Mouse (Mus musculus) cerebellum, adult 18-20 months (tissue): ENCODE measurements around the gene Tmpo.
"Not testable (repeated sequence)": the region's sequence is repeated elsewhere in the genome, so short reads cannot be mapped to it uniquely, and the experiment has no call there.

ENCODE experiments used
- DNase-seq, 2 experiments: peaks; one replicate each; pipeline ENCODE4 v3.0.0; 2021

Tmpo gene

DNA sequence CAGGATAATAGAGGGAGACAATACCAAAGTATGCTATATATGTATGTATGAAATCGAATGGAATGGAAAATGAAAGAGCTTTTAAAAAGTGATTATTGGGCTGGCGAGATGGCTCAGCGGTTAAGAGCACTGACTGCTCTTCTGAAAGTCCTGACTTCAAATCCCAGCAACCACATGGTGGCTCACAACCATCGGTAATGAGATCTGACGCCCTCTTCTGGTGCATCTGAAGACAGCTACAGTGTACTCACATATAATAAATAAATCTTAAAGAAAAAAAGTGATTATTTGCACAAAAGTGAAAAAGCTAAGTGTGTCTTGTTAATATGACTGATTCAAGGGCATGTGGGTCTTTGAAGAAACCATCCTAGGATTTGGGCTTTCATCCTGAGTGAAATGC is 3.8 kb upstream of the Tmpo start:
- not testable (repeated sequence) for DNase-seq

- DNase-seq = peak; percentile 60 to 61
Measured at GRCm38 (mm10) chr10:91183316-91183715, 2.2 kb upstream of the Tmpo start.

DNA sequence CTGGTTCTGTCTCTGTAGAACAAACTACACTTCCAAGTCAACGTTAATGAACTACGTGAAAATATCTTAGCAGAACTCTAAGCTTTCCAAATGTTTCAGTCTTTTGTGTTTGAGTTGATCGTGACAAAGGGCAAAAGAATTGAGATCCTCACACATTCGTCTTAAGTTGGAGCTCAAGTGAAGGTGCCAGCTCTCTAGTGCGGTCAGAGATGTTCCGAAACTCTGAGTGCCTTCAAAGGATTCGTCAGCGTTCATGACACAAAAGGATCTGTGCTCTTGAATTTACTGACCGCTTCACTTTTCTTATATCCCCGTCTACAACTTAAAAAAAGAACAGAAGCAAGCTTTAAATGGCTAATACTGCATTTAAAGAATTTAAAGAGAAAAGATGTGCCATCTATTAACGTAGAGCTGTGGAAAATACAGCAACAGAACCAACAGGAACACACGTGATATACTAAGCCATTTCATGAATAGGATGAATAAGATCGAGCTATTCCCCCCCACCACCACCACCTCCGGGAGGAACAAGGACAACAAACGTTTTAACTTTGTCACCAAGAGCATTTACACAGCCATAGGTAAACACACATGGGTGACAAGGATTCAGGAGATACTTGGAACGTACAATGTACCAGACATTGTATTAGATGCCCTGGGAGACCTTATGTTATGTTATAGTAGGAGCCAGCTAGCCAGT is 1.3 kb upstream of the Tmpo start:
- peak; percentile 32 to 37 for DNase-seq

DNA sequence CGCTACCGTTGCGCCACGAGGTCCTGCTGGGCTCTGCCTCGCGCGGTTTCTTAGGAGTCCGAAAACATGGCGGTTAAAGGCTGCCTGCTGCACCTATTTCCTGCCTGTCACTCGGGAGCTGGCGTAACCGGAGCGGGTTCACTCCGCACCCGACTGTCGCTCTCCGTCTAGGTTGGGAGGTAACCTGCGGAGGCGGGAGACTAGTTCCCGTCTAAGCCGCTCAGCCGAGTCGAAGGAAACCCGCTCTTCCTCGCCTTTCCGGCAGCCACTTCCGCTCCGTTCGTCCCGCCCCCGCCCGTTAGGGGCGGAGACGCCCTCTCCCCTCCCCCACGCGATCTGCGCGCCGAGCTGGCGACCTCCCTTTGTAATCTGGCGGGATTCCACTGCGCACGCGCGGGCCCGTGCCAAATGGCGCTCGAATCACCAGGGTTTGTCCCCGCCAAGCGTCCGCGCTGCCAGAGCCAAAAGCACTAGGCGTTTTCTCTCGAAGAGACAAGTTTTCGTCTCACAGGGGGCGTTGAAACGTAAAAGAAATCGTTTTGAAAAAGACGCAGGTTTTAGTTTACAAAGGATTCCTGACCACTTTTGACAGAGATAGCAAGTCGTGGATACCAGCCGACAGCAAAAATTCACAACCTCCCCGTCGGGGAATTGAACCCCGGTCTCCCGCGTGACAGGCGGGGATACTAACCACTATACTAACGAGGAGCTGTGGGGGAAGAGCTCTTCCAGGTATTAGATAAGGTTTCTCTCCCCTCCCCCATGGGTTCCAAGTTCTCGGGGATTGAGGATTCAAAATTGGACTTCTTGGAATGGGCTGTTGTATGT is 560 bp upstream of the Tmpo start:
- DNase-seq = peak; percentile 97 to 100

DNA sequence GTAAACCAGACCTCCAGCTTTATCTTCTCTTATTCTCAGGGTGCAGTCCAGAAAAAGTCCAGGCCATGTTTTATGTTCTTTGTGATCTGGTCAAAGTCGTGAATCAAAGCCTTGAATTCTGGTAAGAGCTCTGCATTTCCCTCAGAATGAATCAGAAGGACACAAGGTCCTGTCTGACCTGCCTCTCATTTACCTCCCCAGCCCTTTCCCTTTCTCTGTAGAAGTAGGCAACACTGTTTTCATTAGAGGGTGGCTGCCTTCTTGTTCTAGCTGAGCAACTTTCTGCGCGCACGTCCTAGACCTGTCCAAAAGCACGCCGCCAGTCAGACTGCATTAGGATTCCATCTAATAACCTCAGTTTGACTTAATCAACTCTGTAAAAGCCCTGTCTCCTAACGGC is 814 bp downstream of the Tmpo start:
- no peak for DNase-seq

DNA sequence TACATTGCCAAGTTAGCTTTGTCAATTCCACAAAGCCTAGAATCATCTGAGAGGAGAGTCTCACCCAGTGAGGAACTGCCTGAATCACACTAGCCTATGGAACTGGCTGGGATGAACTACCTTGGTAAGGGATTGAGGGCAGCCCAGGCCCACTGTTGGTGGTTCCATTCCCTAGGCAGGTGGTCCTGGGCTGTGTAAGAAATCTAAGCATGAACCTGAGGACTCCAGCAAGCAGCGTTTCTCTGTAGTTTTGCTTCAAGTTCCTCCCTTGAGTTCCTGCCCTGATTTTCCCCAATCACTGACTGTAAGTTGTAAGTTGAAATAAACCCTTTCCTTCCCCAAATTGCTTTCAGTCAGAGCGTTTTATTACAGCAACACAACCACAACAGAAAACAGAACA is 1.3 kb downstream of the Tmpo start:
- no peak for DNase-seq

DNA sequence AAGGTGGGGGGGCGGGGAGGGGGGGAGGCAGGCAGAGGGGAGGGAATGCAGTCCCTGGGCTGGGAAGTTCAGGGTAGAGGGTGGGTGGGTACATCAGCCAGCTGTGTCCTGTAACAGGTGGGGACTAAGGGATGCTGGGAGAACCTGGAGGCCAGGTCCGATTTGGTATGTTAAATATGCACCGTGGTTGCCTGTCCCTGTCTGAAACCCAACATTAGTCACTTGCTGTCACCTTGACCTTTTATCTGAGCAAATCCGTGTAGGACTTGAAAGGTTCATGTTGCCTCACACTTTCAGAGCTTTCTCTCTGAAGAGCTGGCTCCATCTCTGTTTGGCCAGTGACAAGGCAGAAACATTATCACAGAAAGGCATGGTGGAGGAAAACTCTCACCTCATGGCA is 3.9 kb downstream of the Tmpo start:
- DNase-seq = no peak

GRCm38 (mm10) chr10:91172329-91173100 is 8.6 kb downstream of the Tmpo start:
- DNase-seq = no peak

GRCm38 (mm10) chr10:91171455-91172328 is 9.4 kb downstream of the Tmpo start:
- DNase-seq = peak; percentile 83 to 98

DNA sequence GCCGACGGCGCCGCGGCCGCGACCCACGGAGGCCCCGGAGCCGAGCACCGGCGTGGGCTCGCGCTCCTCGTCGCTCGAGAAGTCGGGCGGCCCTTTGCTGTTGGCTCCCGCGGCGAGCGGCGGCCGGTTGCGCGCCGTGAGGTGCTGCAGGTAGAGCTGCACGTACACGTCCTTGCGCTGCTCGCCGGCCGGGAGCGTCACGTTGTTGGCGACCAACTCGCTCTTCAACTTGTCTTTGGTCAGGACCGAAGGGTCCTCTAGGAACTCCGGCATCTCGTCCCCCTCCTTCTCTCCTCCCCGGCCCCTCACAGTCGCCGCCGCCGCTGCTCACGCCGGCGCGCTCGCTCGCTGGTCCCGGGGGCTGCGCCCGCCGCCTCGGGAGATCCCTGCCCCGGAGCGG is 10.1 kb downstream of the Tmpo start:
- DNase-seq = peak in 1 of 2 experiments; percentile 58

DNA sequence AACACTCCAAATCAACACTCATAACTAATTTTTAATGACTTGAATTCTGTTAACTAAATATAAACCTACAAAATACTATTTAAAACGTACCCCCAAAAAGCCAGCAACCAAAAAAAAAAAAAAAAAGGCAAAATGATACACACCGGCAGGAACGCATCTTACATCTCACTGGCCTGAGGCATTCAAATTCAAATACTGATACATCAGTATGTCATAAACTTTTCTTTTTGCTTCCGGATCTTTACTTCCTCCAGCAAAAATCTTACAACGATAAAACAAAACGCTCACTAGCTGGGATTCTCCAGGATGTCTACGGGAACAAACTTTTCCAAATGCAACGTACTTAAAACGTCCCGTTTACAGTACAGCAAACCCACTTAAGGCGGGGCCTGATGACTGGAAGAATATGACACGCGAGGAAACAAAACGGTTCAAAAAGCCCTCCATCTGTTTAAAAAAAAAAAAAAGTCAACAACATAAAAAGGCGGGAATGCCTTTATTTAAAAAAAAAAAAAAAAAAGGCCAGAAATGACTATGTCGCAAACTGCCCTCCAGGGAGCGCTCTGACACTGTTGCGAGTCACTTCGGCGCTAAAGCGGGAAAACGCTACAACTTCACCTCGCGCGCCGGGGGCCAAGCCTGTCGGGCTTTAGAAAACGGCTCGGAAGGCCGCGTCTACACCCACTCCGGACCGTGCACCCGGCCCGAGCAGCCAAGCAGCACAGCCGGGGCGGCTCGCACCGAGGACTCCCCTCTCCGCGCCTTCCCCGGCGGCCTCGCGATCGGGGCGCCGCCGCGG is 10.8 kb downstream of the Tmpo start:
- DNase-seq = peak; percentile 86 to 88

DNA sequence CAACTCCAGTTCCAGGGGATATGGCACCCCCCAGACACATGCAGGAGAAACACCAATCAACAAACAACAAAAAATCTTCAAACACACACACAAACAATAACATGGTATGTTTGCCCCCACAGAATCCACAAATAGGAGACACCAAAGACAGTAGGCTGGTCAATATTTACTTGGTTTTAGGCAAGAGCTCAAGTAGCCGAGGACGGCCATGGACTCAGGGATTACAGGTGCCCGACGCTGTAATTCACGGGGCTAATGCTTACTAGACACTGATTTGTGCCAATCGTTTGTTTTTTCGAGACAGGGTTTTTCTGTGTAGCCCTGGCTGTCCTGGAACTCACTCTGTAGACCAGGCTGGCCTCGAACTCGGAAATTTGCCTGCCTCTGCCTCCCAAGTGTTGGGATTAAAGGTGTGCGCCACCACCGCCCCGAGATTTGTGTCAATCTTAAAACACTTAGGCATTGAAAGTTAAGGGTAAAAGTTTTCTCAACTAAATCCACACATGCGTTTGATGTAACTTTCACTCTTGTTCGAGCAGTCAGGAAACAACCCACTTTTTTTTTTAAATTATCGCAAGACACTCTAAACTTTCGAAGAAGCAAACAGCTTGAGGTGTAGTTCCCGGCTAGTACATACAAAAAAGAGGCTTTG is 11.6 kb downstream of the Tmpo start:
- no peak for DNase-seq

GRCm38 (mm10) chr10:91167352-91167751 is 13.8 kb downstream of the Tmpo start:
- no peak for DNase-seq

DNA sequence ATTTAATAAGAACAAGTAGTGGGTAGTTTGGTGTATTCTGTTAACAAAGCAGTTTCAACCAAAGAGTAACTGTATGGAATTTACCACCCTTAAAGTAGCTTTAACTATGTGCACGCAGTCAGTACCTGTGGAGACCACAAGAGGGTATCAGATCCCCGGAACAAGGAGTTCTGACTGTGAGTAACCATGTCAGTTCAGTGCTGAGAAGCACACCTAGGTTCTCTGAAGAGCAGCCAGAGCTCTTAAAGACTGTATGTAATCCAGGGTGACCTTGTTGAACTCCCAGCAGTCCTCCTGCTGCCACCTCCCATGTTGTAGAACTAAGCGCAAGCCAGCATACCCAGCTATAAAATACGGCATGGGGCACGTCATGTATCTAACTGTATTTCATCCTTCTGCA is 14.2 kb downstream of the Tmpo start:
- DNase-seq = peak; percentile 52 to 71

DNA sequence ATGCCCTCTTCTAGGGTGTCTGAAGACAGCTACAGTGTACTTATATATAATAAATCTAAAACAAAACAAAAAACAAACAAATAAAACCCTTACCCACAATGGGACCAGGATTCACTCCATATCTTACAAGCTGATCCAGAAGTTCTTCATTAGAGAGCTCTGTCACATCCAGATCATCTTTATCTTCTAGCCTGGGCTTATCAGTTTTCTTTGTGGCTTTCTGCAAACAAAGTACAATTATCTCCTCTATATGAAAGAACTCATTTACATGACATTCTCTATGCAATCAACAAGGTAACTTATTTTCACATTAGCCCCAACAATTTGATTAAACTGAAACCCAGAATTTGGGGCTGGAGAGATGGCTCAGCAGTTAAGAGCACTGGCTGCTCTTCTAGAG is 15.3 kb downstream of the Tmpo start:
- no peak for DNase-seq

- DNase-seq = no peak
Measured at GRCm38 (mm10) chr10:91164491-91164890, 16.6 kb downstream of the Tmpo start.

GRCm38 (mm10) chr10:91162511-91163163 is 18.5 kb downstream of the Tmpo start:
- no peak for DNase-seq

GRCm38 (mm10) chr10:91162077-91162476 is 19.0 kb downstream of the Tmpo start:
- no peak for DNase-seq

GRCm38 (mm10) chr10:91161006-91161405 is 20.1 kb downstream of the Tmpo start:
- DNase-seq = no peak

GRCm38 (mm10) chr10:91158442-91158841 is 22.7 kb downstream of the Tmpo start:
- DNase-seq = no peak

DNA sequence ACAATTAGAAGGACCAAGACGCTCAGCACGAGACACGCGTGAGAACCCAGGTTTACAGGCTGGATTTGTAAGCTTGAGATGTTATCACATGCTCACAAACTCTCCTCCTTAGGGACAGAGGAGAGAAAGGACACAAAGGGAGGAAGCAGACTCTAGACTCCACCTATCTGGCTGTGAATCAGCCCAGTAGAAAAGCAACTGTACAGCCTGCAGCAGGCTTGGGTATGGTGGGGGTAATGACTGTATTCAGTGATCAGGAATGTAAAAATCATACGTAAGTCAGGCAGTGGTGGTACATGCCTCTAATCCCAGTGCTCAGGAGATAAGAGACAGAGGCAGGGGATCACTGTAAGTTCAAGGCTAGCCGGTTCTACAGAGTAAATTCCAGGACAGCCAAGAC is 24.8 kb downstream of the Tmpo start:
- no peak for DNase-seq
